Mouse (Mus musculus): ENCODE measurements around the gene Olfr1214. TPM values are rescaled to one million over a fixed set of nuclear protein-coding genes. Genes with fewer than 3 reads are reported as not detected.

The Olfr1214 gene
- polyA plus RNA-seq (2017; shearing (Covaris generic)), result not detected

GRCm38 (mm10) chr2:88992553-88992952 is at the start of gene Olfr1214:
Olfr1214 (minus strand) TSS chr2:88992653.

GRCm38 (mm10) chr2:89031965-89032364 is 39.5 kb upstream of the Olfr1214 start, which contains the start of gene Olfr1217:
Olfr1217 (minus strand) TSS chr2:89032065.

GRCm38 (mm10) chr2:89018240-89018639 is 25.8 kb upstream of the Olfr1214 start, which contains the start of gene Olfr1216:
Olfr1216 (minus strand) TSS chr2:89018340.

GRCm38 (mm10) chr2:89006873-89007272 is 14.4 kb upstream of the Olfr1214 start, which contains the start of gene Olfr1215:
Olfr1215 (minus strand) TSS chr2:89006973.

GRCm38 (mm10) chr2:88980181-88980580 is 12.3 kb downstream of the Olfr1214 start, which contains the start of gene Gm13762:
Gm13762 (minus strand) TSS chr2:88980281.

GRCm38 (mm10) chr2:88953669-88954068 is 38.8 kb downstream of the Olfr1214 start, which contains the start of gene Olfr1212:
Olfr1212 (plus strand) TSS chr2:88953969.

GRCm38 (mm10) chr2:88938011-88938410 is 54.4 kb downstream of the Olfr1214 start, which contains the start of gene Olfr1211:
Olfr1211 (minus strand) TSS chr2:88938111.

Other genes starting within 250 kb of the Olfr1214 start
- gene Olfr1198, start 241.3 kb downstream of the Olfr1214 start, polyA plus RNA-seq (2017; shearing (Covaris generic)), result not detected
- gene Olfr1199, start 232.2 kb downstream of the Olfr1214 start, polyA plus RNA-seq (2017; shearing (Covaris generic)), result not detected
- not detected for gene Olfr1200, start 222.2 kb downstream of the Olfr1214 start, polyA plus RNA-seq (2017; shearing (Covaris generic))
- not detected for gene Olfr1201, start 199.6 kb downstream of the Olfr1214 start, polyA plus RNA-seq (2017; shearing (Covaris generic))
- gene Olfr1202, start 178.2 kb downstream of the Olfr1214 start, polyA plus RNA-seq (2017; shearing (Covaris generic)), result not detected
- 0.04 TPM for gene Olfr1205, start 162.9 kb downstream of the Olfr1214 start, polyA plus RNA-seq (2017; shearing (Covaris generic))
- gene Olfr1204, start 143.4 kb downstream of the Olfr1214 start, polyA plus RNA-seq (2017; shearing (Covaris generic)), result not detected
- gene Olfr1206, start 129.4 kb downstream of the Olfr1214 start, polyA plus RNA-seq (2017; shearing (Covaris generic)), result not detected
- gene Olfr1208, start 90.3 kb downstream of the Olfr1214 start, polyA plus RNA-seq (2017; shearing (Covaris generic)), result not detected
- not detected for gene Olfr1209, start 77.5 kb downstream of the Olfr1214 start, polyA plus RNA-seq (2017; shearing (Covaris generic))
- gene Olfr1211, start 54.5 kb downstream of the Olfr1214 start, polyA plus RNA-seq (2017; shearing (Covaris generic)), result not detected
- not detected for gene Olfr1212, start 38.7 kb downstream of the Olfr1214 start, polyA plus RNA-seq (2017; shearing (Covaris generic))
- not detected for gene Gm13762, start 12.4 kb downstream of the Olfr1214 start, polyA plus RNA-seq (2017; shearing (Covaris generic))
- not detected for gene Olfr1215, start 14.3 kb upstream of the Olfr1214 start, polyA plus RNA-seq (2017; shearing (Covaris generic))
- gene Olfr1216, start 25.7 kb upstream of the Olfr1214 start, polyA plus RNA-seq (2017; shearing (Covaris generic)), result not detected
- 0.06 TPM for gene Olfr1217, start 39.4 kb upstream of the Olfr1214 start, polyA plus RNA-seq (2017; shearing (Covaris generic))
- gene Olfr1218, start 68.5 kb upstream of the Olfr1214 start, polyA plus RNA-seq (2017; shearing (Covaris generic)), result not detected
- not detected for gene Olfr1219, start 90.9 kb upstream of the Olfr1214 start, polyA plus RNA-seq (2017; shearing (Covaris generic))
- not detected for gene Olfr1220, start 114.2 kb upstream of the Olfr1214 start, polyA plus RNA-seq (2017; shearing (Covaris generic))
- gene Olfr1221, start 124.6 kb upstream of the Olfr1214 start, polyA plus RNA-seq (2017; shearing (Covaris generic)), result not detected
- gene Olfr1222, start 140.4 kb upstream of the Olfr1214 start, polyA plus RNA-seq (2017; shearing (Covaris generic)), result not detected
- not detected for gene Olfr1223, start 158.9 kb upstream of the Olfr1214 start, polyA plus RNA-seq (2017; shearing (Covaris generic))
- not detected for gene Olfr1224-ps1, start 171.4 kb upstream of the Olfr1214 start, polyA plus RNA-seq (2017; shearing (Covaris generic))
- not detected for gene Olfr1225, start 182.0 kb upstream of the Olfr1214 start, polyA plus RNA-seq (2017; shearing (Covaris generic))
- gene Olfr1226, start 207.4 kb upstream of the Olfr1214 start, polyA plus RNA-seq (2017; shearing (Covaris generic)), result not detected